Mouse (Mus musculus): Measurements from ENCODE around the gene Gm9507.
"Not testable (repeated sequence)": the region's sequence is repeated elsewhere in the genome, so short reads cannot be mapped to it uniquely, and the experiment has no call there.

GRCm38 (mm10) chr10:77776844-77777243, 34.8 kb downstream of the Gm9507 start, which contains the start of gene Gm7138:
- not testable (repeated sequence) for TF ChIP-seq POLR2A (IDR thresholded peaks at IDR 0.05; ENCODE audit: control insufficient read depth, extremely low read depth, insufficient read depth, low read length, poor library complexity); CTCF (IDR thresholded peaks at IDR 0.05; ENCODE audit: borderline replicate concordance, control insufficient read depth, extremely low read depth, insufficient read depth, low read length, poor library complexity)

All from thymus, adult 2 months (tissue).